Mouse (Mus musculus): ENCODE measurements at regions not wholly inside any gene's neighbourhood (a gene's known extent, or its start where the extent isn't known, plus 50 kb on each side); places are given as distances from the start of the nearest gene placed in this dataset.

DNA sequence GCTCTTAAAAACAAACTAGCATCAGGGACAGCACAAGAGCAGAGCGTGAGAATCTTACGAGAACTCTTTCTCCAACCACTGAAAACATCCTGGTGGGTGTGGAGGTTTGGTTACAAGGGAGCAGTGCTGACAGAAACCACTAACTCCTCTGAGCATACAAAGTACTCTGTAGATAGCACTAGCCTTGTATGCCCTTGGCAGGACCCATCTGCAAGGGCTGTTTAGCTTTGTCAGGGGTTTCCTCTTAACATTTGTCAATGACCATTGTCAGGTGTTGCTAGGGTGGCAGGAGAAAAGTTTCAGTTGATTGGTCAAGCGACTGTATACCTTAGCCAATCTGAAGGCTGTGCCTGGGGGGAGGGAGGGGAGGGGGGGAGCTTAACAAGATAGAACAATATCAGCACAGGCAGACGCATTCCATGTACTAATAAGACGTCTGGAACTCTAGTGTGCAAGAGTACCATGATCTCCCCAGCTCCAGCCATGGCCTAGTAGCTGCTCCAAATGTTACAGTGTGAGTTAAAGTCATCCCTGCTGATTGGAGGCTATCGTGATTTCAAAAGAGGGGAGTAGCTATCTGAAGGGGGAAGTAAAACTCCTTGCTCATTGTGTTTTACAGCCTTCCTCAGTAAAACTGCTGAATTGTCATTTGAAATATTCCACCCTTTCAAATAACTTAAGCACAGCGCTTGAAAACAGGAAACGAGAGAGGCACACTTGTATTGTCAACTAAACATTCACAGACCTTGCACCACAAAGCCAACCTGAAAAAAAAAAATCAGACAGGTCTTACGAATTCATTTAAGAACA lies 140.9 kb upstream of the Smim15 start:
- no peaks in the 10 kb centered on the region for H3K9me3 ChIP-seq (replicated peaks)
- no peak overlapping the region for H3K4me3 ChIP-seq (replicated peaks)
- H3K4me1 ChIP-seq (replicated peaks), result peaks cover 3% of the 10 kb centered on the region; the same call in 1 of the 2 replicates
- 17% methylated on average over 9 of the region's 9 CpGs for WGBS (ENCODE audit: insufficient replicate concordance)
- H3K27ac ChIP-seq, result peak overlapping the region; percentile 58; the same call in 1 of the 2 replicates
- H3K9ac ChIP-seq, result no peak overlapping the region
- H3K36me3 ChIP-seq, result no peaks in the 10 kb centered on the region
- ATAC-seq (ENCODE audit: low read depth), result peak; percentile 60
- H3K27me3 ChIP-seq, result no peaks in the 10 kb centered on the region
- H3K4me2 ChIP-seq, result no peak overlapping the region
- DNase-seq, result no peak

GRCm38 (mm10) chr13:107902800-107903149 lies 141.5 kb upstream of the Smim15 start:
- Histone ChIP-seq H3K27me3 (no peaks in the 10 kb centered on the region), H3K4me1 (replicated peaks) (peaks cover 3% of the 10 kb centered on the region; the same call in 1 of the 2 replicates), H3K36me3 (no peaks in the 10 kb centered on the region), H3K4me2 (no peak overlapping the region), H3K4me3 (replicated peaks) (no peak overlapping the region), H3K9ac (no peak overlapping the region), H3K9me3 (replicated peaks) (no peaks in the 10 kb centered on the region), H3K27ac (peak overlapping the region; percentile 58; the same call in 1 of the 2 replicates)
- no peak for ATAC-seq (ENCODE audit: low read depth)
- no peak for DNase-seq
- 58% methylated on average over 5 of the region's 5 CpGs for WGBS (ENCODE audit: insufficient replicate concordance)

DNA sequence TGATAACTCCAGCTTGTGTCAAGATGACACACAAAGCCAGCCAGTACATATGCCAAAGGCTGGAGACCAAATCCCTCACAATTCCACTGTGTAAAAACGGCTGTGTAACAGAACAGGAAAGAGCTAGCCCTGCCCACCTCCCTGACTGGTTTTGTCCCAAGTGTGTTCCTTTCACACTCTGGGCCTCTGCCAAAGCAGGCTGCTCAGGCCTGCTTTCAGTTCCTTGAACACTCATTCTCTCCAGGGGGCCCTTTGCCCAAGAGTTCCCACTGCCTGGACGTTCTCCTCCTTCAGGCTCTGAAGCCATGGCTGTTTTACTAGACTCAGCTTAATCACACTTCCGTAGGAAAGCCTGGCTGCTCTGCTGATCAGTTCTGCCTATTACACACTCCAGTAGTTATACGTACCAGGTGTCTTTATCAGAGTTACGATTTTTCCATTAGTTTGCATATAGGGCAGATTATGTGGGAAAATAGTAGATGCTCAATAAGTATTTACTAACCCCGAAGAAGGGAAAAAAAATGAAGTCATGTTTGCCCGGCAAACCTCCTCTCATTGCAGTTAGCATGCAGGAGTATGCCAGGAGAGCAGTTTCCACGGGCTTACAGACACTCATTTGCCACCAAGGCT lies 144.5 kb upstream of the Smim15 start:
- no peak for ATAC-seq (ENCODE audit: low read depth)

GRCm38 (mm10) chr13:107897646-107898045 lies 146.6 kb upstream of the Smim15 start:
- 56% methylated on average over 1 of the region's 1 CpGs for WGBS (ENCODE audit: insufficient replicate concordance)
- no peak overlapping the region for H3K4me2 ChIP-seq
- no peak overlapping the region for H3K4me3 ChIP-seq (replicated peaks)
- no peak overlapping the region for H3K27ac ChIP-seq
- peaks cover 22% of the 10 kb centered on the region for H3K27me3 ChIP-seq
- DNase-seq (no peak), ATAC-seq (ENCODE audit: low read depth) (no peak)
- no peaks in the 10 kb centered on the region for H3K4me1 ChIP-seq (replicated peaks)
- H3K36me3 ChIP-seq, result no peaks in the 10 kb centered on the region
- H3K9me3 ChIP-seq (replicated peaks), result no peaks in the 10 kb centered on the region
- no peak overlapping the region for H3K9ac ChIP-seq

More for the DNA sequence above, 144.5 kb upstream of the Smim15 start:
- H3K4me1 ChIP-seq (replicated peaks), result peaks cover 3% of the 10 kb centered on the region; the same call in 1 of the 2 replicates
- H3K27ac ChIP-seq, result no peak overlapping the region
- no peaks in the 10 kb centered on the region for H3K36me3 ChIP-seq
- 0 out of 2 replicates have a peak, but pooled peaks cover 7% of the 10 kb centered on the region for H3K27me3 ChIP-seq
- no peak for DNase-seq
- H3K4me2 ChIP-seq, result no peak overlapping the region
- no peak overlapping the region for H3K9ac ChIP-seq
- no peaks in the 10 kb centered on the region for H3K9me3 ChIP-seq (replicated peaks)
- WGBS (ENCODE audit: insufficient replicate concordance), result 54% methylated on average over 8 of the region's 8 CpGs
- H3K4me3 ChIP-seq (replicated peaks), result no peak overlapping the region

DNA sequence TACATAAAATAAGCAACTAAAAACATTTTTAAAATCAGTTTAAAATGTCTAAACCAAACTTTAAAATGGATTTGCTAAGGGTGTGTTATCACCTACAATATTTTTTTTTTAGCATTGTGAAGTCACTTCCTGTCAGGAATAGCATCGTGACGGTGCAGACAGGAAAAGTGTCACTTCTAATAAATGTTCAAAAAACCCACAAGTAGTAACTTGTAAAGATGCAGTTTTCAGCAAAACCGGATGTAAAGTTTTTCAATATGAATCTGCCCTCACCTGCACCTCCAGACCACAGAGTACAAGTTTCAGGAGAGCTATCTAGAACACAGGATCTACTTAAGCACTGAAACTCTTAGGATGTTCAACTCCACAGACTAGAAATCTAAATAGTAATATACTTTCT lies 147.1 kb upstream of the Smim15 start:
- Histone ChIP-seq H3K9me3 (replicated peaks) (no peaks in the 10 kb centered on the region), H3K27me3 (peaks cover 26% of the 10 kb centered on the region), H3K36me3 (no peaks in the 10 kb centered on the region), H3K9ac (no peak overlapping the region), H3K4me1 (replicated peaks) (no peaks in the 10 kb centered on the region), H3K27ac (no peak overlapping the region), H3K4me3 (replicated peaks) (no peak overlapping the region), H3K4me2 (no peak overlapping the region)
- 15% methylated on average over 3 of the region's 3 CpGs for WGBS (ENCODE audit: insufficient replicate concordance)
- DNase-seq (no peak), ATAC-seq (ENCODE audit: low read depth) (no peak)

- 56% methylated on average over 8 of the region's 8 CpGs for WGBS (ENCODE audit: insufficient replicate concordance)
- Histone ChIP-seq H3K9ac (no peak overlapping the region), H3K9me3 (replicated peaks) (no peaks in the 10 kb centered on the region), H3K36me3 (no peaks in the 10 kb centered on the region), H3K4me1 (replicated peaks) (peaks cover 23% of the 10 kb centered on the region), H3K27me3 (peaks cover 61% of the 10 kb centered on the region), H3K4me2 (no peak overlapping the region), H3K4me3 (replicated peaks) (no peak overlapping the region), H3K27ac (no peak overlapping the region)
- ATAC-seq (ENCODE audit: low read depth) (no peak), DNase-seq (no peak)
These were observed 150.6 kb upstream of the Smim15 start for GRCm38 (mm10) chr13:107893581-107894183.

- ATAC-seq (ENCODE audit: low read depth) (no peak), DNase-seq (no peak)
- Histone ChIP-seq H3K27ac (no peak overlapping the region), H3K9ac (no peak overlapping the region), H3K4me2 (no peak overlapping the region), H3K36me3 (no peaks in the 10 kb centered on the region), H3K4me1 (replicated peaks) (peaks cover 27% of the 10 kb centered on the region), H3K9me3 (replicated peaks) (no peaks in the 10 kb centered on the region), H3K4me3 (replicated peaks) (no peak overlapping the region), H3K27me3 (peaks cover 67% of the 10 kb centered on the region)
- 80% methylated on average over 4 of the region's 4 CpGs for WGBS (ENCODE audit: insufficient replicate concordance)
These were observed 151.2 kb upstream of the Smim15 start for GRCm38 (mm10) chr13:107893081-107893480.

GRCm38 (mm10) chr13:107891946-107892345 lies 152.3 kb upstream of the Smim15 start:
- Histone ChIP-seq H3K9me3 (replicated peaks) (no peaks in the 10 kb centered on the region), H3K9ac (0 out of 2 replicates have a peak overlapping the region, but pooled peaks have one; percentile 65), H3K27ac (no peak overlapping the region), H3K36me3 (no peaks in the 10 kb centered on the region), H3K4me1 (replicated peaks) (peaks cover 27% of the 10 kb centered on the region), H3K27me3 (peaks cover 79% of the 10 kb centered on the region), H3K4me3 (replicated peaks) (peak overlapping the region; percentile 71), H3K4me2 (peak overlapping the region; percentile 95)
- WGBS (ENCODE audit: insufficient replicate concordance), result 19% methylated on average over 11 of the region's 11 CpGs
- DNase-seq (no peak), ATAC-seq (ENCODE audit: low read depth) (no peak)

- Histone ChIP-seq H3K27ac (peak overlapping the region; percentile 78), H3K9me3 (replicated peaks) (no peaks in the 10 kb centered on the region), H3K27me3 (peaks cover 87% of the 10 kb centered on the region), H3K36me3 (no peaks in the 10 kb centered on the region), H3K4me3 (replicated peaks) (peak overlapping the region; percentile 71), H3K4me2 (peak overlapping the region; percentile 95), H3K4me1 (replicated peaks) (peaks cover 27% of the 10 kb centered on the region), H3K9ac (peak overlapping the region; percentile 65)
- WGBS (ENCODE audit: insufficient replicate concordance), result under 1% methylated on average over 90 of the region's 95 CpGs
- DNase-seq (peak; percentile 28), ATAC-seq (ENCODE audit: low read depth) (peak; percentile 18)
These were observed 153.1 kb upstream of the Smim15 start for GRCm38 (mm10) chr13:107890866-107891821.

DNA sequence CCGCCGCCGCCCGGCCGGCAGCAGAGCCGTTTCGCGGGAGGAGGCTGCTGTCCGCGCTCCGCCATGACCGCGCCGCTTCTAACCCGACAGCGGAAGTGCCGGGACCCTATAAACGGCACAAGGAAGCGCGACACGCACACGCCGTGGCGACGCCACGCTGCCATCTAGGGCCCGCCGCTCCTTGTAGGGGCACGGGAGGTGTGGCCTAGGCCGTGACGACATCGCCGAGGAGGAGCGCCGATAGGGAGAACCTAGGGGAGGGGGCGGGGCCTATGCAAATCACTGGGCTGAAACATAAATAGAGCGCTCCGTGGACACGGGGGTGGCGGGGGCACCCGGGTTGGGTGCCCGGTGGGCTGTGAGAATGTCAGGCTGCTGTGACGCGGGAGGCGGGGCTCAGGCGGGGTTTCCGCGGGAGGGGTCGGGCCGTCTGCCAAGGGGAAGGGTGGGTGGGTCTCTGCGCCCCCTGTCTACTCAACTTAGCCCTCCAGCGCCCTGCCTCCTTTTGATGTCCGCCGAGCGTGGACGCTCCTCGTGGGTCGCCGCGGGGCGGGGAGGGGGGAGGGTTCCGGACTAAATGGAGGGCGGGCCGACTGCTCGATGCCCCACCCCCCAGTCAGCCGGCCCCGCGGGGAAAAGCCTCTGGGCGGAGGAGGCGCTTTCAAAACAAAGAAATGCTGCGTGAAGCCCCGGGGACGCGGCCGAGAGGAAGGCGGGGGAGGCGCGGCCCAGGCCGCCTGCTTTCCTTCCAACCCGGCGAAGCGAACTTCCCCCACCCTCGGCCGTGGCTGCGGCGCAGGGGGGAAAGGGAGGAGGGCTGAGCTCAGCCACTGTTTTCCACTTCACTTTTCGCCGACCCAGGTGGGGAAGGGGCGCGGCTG lies 154.0 kb upstream of the Smim15 start:
- Histone ChIP-seq H3K36me3 (no peaks in the 10 kb centered on the region), H3K4me1 (replicated peaks) (peaks cover 27% of the 10 kb centered on the region), H3K4me3 (replicated peaks) (peak overlapping the region; percentile 71), H3K27ac (peak overlapping the region; percentile 78), H3K9me3 (replicated peaks) (no peaks in the 10 kb centered on the region), H3K27me3 (peaks cover 87% of the 10 kb centered on the region), H3K9ac (peak overlapping the region; percentile 74), H3K4me2 (peak overlapping the region; percentile 95)
- peak; percentile 92 for ATAC-seq (ENCODE audit: low read depth)
- peak; percentile 92 for DNase-seq
- WGBS (ENCODE audit: insufficient replicate concordance), result under 1% methylated on average over 82 of the region's 90 CpGs

Data from liver, embryonic 13.5 days (tissue).